Mouse (Mus musculus): ENCODE results near the gene Gm45261.

DNA sequence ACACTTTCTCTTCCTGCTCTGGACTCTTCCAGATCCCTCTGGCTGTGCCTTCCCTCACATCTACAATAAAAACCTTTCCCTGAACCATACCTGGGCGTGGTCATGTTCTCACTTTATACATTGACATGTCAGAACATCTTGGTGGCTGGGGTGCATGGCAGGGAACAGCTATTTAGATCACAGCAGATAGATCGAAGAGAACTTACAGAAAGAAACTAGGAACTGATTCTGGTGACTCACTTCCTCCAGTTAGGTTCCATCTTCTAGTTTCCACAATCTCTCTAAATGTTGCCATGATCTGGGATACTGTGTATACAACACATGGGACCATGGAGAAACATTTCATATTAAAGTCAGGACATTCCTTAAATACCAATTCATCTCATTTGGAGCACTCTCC is 7.3 kb downstream of the Gm45261 start:
- TF ChIP-seq CTCF (IDR thresholded peaks at IDR 0.05; ENCODE audit: insufficient read depth, low read length) (no peak), POLR2A (IDR thresholded peaks at IDR 0.05; ENCODE audit: borderline replicate concordance, extremely low read depth, low read depth, low read length) (no peak)

All from lung, adult 2 months (tissue).